Mouse (Mus musculus): ENCODE data around the gene Ccr6. TPM values are rescaled to one million over a fixed set of nuclear protein-coding genes. Genes with fewer than 3 reads are reported as not detected.
"Not testable (repeated sequence)": the region's sequence is repeated elsewhere in the genome, so short reads cannot be mapped to it uniquely, and the experiment has no call there.

The Ccr6 gene
- 0.08 and 2.2 TPM in 2 replicates for polyA plus RNA-seq (2012; rRNA removed)

DNA sequence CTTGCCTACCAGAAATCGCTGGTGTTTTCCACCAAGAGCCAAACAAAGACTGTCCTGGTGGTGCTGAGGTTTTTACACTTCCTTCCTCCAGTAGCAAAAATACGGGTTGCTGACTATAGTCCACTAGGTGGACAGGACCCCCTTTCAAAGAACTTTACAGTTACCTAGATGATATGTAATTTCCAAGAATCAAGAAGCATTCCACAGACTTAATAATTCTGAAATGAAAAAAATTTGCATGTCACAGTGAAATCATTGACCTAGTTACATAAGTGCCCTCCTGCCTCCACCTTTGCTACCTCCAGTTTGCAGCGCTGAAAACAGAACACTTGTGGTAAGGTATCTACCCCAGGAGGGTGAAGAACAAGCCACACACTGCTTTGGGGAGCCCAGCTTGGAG lies at the start of gene Ccr6:
Gene Ccr6, plus strand, starts transcription at position 301 of the 400 bp plus-strand sequence.
- Histone ChIP-seq H3K36me3 (ENCODE audit: control insufficient read depth, insufficient read depth, low read length) (no peaks in the 10 kb centered on the region), H3K27me3 (replicated peaks; ENCODE audit: control insufficient read depth, insufficient read depth, low read length) (no peaks in the 10 kb centered on the region), H3K4me1 (ENCODE audit: control insufficient read depth, insufficient read depth, low read length) (no peaks in the 10 kb centered on the region), H3K4me3 (ENCODE audit: insufficient read depth, low read depth, low read length) (no peak within 1 kb of the TSS), H3K27ac (ENCODE audit: insufficient read depth, low read depth, low read length) (no peak within 1 kb of the TSS)
- TF ChIP-seq POLR2A (IDR thresholded peaks at IDR 0.05; ENCODE audit: low read depth, low read length) (no peak), CTCF (conservative IDR thresholded peaks at IDR 0.05; ENCODE audit: insufficient read depth, insufficient read length, low read depth, low read length) (no peak)
- DNase-seq, result no peak
- 65% methylated on average over 3 of the region's 3 CpGs for WGBS

DNA sequence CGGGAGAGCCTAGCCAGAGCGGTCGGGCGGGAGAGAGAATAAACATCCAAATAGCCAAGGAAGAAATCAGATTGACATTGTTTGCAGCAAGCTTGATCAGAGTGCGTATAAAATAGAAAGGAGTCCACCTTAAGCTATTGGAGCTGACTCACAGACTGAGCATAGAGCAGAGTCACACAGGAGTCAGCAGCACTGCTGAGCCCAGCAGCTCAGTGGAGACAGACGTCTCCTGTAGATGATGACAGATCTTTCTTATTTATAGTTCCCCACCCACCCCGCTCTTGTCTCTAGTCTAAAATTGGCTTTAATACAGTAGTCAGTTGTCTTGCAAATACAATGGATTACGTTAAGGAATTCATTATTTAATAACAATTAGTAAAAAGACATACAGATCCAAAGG lies 42.2 kb upstream of the Ccr6 start:
- DNase-seq, result no peak
- 75% methylated on average over 8 of the region's 8 CpGs for WGBS
- TF ChIP-seq CTCF (conservative IDR thresholded peaks at IDR 0.05; ENCODE audit: insufficient read depth, insufficient read length, low read depth, low read length) (no peak), POLR2A (IDR thresholded peaks at IDR 0.05; ENCODE audit: low read depth, low read length) (no peak)
- H3K4me1 ChIP-seq (ENCODE audit: control insufficient read depth, insufficient read depth, low read length), result no peaks in the 10 kb centered on the region
- H3K27ac ChIP-seq (ENCODE audit: insufficient read depth, low read depth, low read length), result no peak overlapping the region
- no peaks in the 10 kb centered on the region for H3K27me3 ChIP-seq (replicated peaks; ENCODE audit: control insufficient read depth, insufficient read depth, low read length)
- peaks cover 10% of the 10 kb centered on the region for H3K36me3 ChIP-seq (ENCODE audit: control insufficient read depth, insufficient read depth, low read length)
- no peak overlapping the region for H3K4me3 ChIP-seq (ENCODE audit: insufficient read depth, low read depth, low read length)

DNA sequence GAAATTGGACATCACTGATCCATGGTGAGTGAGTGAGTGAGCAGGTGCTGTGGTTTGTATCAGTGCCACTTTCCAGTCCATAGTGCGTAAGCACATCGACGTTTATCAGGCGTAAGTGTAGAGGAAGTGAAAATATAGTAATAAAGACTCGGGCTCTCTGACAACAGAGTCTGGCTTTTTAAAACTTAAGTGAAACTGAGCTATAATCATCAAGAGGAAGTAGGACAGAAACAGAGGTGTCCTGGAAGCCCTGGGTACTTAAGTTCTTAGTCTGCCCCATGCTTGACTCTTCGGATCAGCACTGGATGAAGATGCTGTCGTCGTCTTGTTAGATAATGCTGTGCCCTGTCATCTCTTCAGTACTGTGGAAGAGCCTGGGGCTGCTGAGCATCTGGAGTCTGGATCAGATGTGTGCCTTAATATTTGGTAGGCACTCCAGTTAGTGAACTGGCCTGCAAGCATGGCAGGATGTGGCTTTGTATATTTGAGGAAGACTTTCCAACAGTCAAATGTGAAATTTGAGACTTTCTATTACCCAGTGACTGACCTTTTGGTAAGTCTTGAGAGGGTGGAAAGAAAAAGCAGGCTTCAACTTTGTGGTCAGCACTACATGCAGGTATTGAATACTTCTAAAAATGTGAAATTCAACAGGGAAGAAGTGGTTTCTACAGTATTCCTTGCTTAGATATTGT lies 40.0 kb upstream of the Ccr6 start:
- DNase-seq, result no peak
- peaks cover 8% of the 10 kb centered on the region for H3K36me3 ChIP-seq (ENCODE audit: control insufficient read depth, insufficient read depth, low read length)
- no peak overlapping the region for H3K27ac ChIP-seq (ENCODE audit: insufficient read depth, low read depth, low read length)
- 89% methylated on average over 8 of the region's 8 CpGs for WGBS
- TF ChIP-seq CTCF (conservative IDR thresholded peaks at IDR 0.05; ENCODE audit: insufficient read depth, insufficient read length, low read depth, low read length), result no peak
- TF ChIP-seq POLR2A (IDR thresholded peaks at IDR 0.05; ENCODE audit: low read depth, low read length), result no peak
- no peaks in the 10 kb centered on the region for H3K27me3 ChIP-seq (replicated peaks; ENCODE audit: control insufficient read depth, insufficient read depth, low read length)
- H3K4me1 ChIP-seq (ENCODE audit: control insufficient read depth, insufficient read depth, low read length), result no peaks in the 10 kb centered on the region
- H3K4me3 ChIP-seq (ENCODE audit: insufficient read depth, low read depth, low read length), result no peak overlapping the region

DNA sequence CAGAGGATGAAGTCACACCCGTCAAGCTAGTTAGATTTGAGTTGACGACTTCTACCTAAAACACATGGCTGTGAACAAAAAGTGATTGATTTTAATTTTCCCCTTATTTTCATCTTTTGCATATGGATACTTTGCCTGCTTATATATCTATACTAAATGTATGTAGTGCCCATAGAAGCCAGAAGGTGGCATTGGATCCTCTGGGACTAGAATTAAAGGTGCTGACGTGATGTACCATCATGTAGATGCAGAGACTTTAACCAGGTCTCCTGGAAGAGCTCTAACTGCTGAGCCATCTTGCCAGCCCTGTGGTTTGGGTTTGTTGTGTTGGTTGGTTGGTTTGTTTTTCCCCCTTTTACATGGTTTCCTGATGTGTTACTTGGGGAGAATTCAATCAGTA lies 38.2 kb upstream of the Ccr6 start:
- TF ChIP-seq CTCF (conservative IDR thresholded peaks at IDR 0.05; ENCODE audit: insufficient read depth, insufficient read length, low read depth, low read length) (no peak), POLR2A (IDR thresholded peaks at IDR 0.05; ENCODE audit: low read depth, low read length) (no peak)
- Histone ChIP-seq H3K36me3 (ENCODE audit: control insufficient read depth, insufficient read depth, low read length) (peaks cover 4% of the 10 kb centered on the region), H3K4me1 (ENCODE audit: control insufficient read depth, insufficient read depth, low read length) (no peaks in the 10 kb centered on the region), H3K27ac (ENCODE audit: insufficient read depth, low read depth, low read length) (no peak overlapping the region), H3K27me3 (replicated peaks; ENCODE audit: control insufficient read depth, insufficient read depth, low read length) (no peaks in the 10 kb centered on the region), H3K4me3 (ENCODE audit: insufficient read depth, low read depth, low read length) (no peak overlapping the region)
- 81% methylated on average over 3 of the region's 3 CpGs for WGBS
- DNase-seq, result no peak

DNA sequence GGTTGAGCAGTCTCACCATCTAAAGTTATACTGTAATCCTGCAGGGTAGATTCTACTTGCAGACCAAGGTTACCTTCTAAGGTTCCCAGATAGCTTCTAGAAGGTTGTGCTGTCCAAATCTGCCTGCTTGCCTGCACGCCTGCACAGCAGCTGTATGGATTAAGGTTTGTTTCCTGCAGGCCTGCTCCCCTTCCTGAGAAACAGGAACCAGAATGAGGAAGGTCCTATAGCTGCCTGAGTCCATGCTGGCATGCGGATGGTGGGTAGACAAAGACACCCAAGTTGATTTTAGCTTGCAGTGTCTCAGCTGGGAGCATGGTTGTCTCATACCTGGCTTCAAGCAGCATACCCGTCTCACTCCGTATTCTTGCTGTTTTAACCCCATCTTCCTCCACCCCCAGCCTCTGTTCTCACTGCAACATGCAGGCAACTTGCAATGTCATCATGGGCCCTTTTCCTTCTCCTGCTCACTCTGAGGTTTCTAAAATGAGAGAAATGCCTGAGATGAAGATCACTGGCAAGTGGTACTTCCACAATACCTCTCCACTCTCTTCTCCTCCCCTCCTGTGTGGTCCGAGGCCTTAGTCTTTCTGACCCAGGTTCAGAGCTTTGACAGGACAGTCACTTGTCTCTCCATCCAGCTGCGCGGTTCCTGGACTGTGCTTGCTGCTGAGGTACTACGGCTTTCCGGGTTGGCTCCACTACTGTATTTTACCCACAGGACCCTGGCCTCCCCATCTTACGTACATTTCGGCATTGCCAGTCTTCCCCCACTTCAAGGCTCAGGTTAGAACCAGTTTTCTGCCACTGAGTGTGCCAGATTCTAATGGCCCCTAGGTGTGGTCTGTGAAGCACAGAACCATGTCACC lies 36.5 kb upstream of the Ccr6 start:
- Histone ChIP-seq H3K4me1 (ENCODE audit: control insufficient read depth, insufficient read depth, low read length) (no peaks in the 10 kb centered on the region), H3K27ac (ENCODE audit: insufficient read depth, low read depth, low read length) (no peak overlapping the region), H3K27me3 (replicated peaks; ENCODE audit: control insufficient read depth, insufficient read depth, low read length) (no peaks in the 10 kb centered on the region), H3K36me3 (ENCODE audit: control insufficient read depth, insufficient read depth, low read length) (peaks cover 4% of the 10 kb centered on the region), H3K4me3 (ENCODE audit: insufficient read depth, low read depth, low read length) (no peak overlapping the region)
- TF ChIP-seq POLR2A (IDR thresholded peaks at IDR 0.05; ENCODE audit: low read depth, low read length) (no peak), CTCF (conservative IDR thresholded peaks at IDR 0.05; ENCODE audit: insufficient read depth, insufficient read length, low read depth, low read length) (no peak)
- no peak for DNase-seq
- WGBS, result 85% methylated on average over 11 of the region's 11 CpGs

- TF ChIP-seq CTCF (conservative IDR thresholded peaks at IDR 0.05; ENCODE audit: insufficient read depth, insufficient read length, low read depth, low read length) (no peak), POLR2A (IDR thresholded peaks at IDR 0.05; ENCODE audit: low read depth, low read length) (no peak)
- H3K4me3 ChIP-seq (ENCODE audit: insufficient read depth, low read depth, low read length), result no peak overlapping the region
Observed at GRCm38 (mm10) chr17:8199936-8200330, 35.9 kb upstream of the Ccr6 start.

GRCm38 (mm10) chr17:8203487-8203886 lies 32.4 kb upstream of the Ccr6 start:
- Histone ChIP-seq H3K4me3 (ENCODE audit: insufficient read depth, low read depth, low read length) (no peak overlapping the region), H3K4me1 (ENCODE audit: control insufficient read depth, insufficient read depth, low read length) (no peaks in the 10 kb centered on the region), H3K36me3 (ENCODE audit: control insufficient read depth, insufficient read depth, low read length) (no peaks in the 10 kb centered on the region), H3K27me3 (replicated peaks; ENCODE audit: control insufficient read depth, insufficient read depth, low read length) (no peaks in the 10 kb centered on the region), H3K27ac (ENCODE audit: insufficient read depth, low read depth, low read length) (no peak overlapping the region)
- WGBS, result 76% methylated on average over 1 of the region's 1 CpGs
- no peak for DNase-seq
- TF ChIP-seq POLR2A (IDR thresholded peaks at IDR 0.05; ENCODE audit: low read depth, low read length) (no peak), CTCF (conservative IDR thresholded peaks at IDR 0.05; ENCODE audit: insufficient read depth, insufficient read length, low read depth, low read length) (no peak)

More at GRCm38 (mm10) chr17:8199936-8200330, 35.9 kb upstream of the Ccr6 start:
- peaks cover 4% of the 10 kb centered on the region for H3K36me3 ChIP-seq (ENCODE audit: control insufficient read depth, insufficient read depth, low read length)
- H3K27me3 ChIP-seq (replicated peaks; ENCODE audit: control insufficient read depth, insufficient read depth, low read length), result no peaks in the 10 kb centered on the region
- DNase-seq, result no peak
- WGBS, result 59% methylated on average over 1 of the region's 1 CpGs
- no peak overlapping the region for H3K27ac ChIP-seq (ENCODE audit: insufficient read depth, low read depth, low read length)
- H3K4me1 ChIP-seq (ENCODE audit: control insufficient read depth, insufficient read depth, low read length), result no peaks in the 10 kb centered on the region

DNA sequence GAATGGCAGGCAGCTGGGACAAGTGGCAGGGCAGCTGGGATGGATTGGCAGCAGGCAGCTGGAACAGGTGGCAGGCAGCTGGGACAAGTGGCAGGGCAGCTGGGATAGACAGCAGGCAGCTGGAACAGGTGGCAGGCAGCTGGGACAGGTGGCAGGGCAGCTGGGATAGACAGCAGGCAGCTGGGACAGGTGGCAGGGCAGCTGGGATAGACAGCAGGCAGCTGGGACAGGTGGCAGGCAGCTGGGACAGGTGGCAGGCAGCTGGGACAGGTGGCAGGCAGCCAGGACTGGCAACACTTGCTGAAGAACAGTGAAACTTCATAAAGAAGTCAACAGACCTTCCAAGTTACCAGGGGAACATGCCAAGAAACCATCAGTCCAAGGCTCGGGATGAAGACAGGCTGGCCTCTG lies 30.6 kb upstream of the Ccr6 start:
- not testable (repeated sequence) for H3K4me1 ChIP-seq (ENCODE audit: control insufficient read depth, insufficient read depth, low read length); DNase-seq; H3K27me3 ChIP-seq (replicated peaks; ENCODE audit: control insufficient read depth, insufficient read depth, low read length); H3K4me3 ChIP-seq (ENCODE audit: insufficient read depth, low read depth, low read length); H3K27ac ChIP-seq (ENCODE audit: insufficient read depth, low read depth, low read length); H3K36me3 ChIP-seq (ENCODE audit: control insufficient read depth, insufficient read depth, low read length)
- 45% methylated on average over 1 of the region's 1 CpGs for WGBS

All from kidney, adult 2 months (tissue).